Mouse (Mus musculus) testis, adult 2 months (tissue): ENCODE results near the gene Casq2.

Source experiments
- CTCF ChIP-seq: fragments of 200-500 bp; IDR thresholded peaks from 2 replicates; pipeline ENCODE4 v1.5.1; 2012; ENCODE audit warnings: low read depth, mild to moderate bottlenecking, inconsistent platforms, low read length, moderate library complexity; ENCODE audit not compliant: control insufficient read depth, insufficient read depth, insufficient replicate concordance
- POLR2A ChIP-seq: fragments of 200-500 bp; IDR thresholded peaks from 2 replicates; pipeline ENCODE4 v1.6.1; 2012; ENCODE audit warnings: low read depth, mild to moderate bottlenecking, inconsistent platforms, low read length, moderate library complexity; ENCODE audit not compliant: control insufficient read depth

GRCm38 (mm10) chr3:102154107-102154506, 67.9 kb downstream of the Casq2 start:
- no peak for TF ChIP-seq CTCF
- no peak for TF ChIP-seq POLR2A
